Mouse (Mus musculus): Measurements from ENCODE around the gene H2-DMb1.

The H2-DMb1 gene

GRCm38 (mm10) chr17:34196491-34196890 is 43.6 kb downstream of the H2-DMb1 start:
- DNase-seq (ENCODE audit: low read depth): no peak

DNA sequence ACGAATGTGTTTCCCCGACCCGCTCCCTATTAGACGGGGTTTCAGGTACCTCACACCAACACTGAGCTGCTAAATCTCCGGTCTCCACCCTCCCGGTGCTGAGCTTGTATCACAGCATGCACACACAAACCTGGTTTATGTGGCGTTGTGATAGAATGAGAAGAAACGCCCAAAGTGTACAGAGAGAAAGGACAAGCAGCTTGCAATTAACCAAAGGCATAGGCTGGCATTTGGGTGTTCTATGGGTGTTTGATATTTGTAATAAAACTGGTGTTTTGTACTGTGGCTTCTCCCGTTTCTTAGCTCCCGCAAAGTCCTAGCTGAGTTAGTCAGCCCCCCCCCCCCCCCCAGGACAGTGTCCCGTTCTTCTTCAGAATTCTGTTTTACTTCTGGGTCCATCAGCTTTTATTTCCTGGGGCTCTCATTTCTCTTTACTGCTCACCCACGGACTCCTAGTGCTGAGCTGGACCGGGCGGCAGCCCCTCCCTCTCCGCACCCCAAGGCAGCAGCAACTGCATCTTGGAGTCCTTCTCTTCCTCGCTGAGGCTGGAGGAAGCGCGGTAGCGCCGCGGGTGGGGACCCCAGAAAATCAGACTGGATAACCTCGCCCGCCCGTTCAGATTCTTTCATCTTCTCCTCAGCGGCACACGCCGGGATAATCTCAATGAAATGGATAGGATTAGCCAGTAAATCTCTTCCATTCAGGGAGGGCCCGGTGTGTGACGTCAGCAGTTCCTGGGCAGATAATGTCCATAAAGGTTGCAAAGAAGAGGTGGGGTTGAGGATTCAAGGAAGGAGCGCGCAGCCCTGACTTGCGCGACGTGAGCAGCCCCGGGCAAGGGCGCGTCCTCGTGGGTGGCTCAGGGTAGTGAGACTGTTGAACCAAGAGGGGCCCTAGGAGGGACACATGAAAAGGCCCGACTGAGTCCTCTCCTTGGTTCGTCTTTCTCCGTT is 44.3 kb downstream of the H2-DMb1 start, which contains the start of gene Psmb8:
Gene Psmb8 (plus strand): TSS at position 781 of the 954 bp plus-strand sequence.
- peak; percentile 86 for DNase-seq (ENCODE audit: low read depth)

- no peak for DNase-seq (ENCODE audit: low read depth)
Measured at GRCm38 (mm10) chr17:34197904-34198520, 45.1 kb downstream of the H2-DMb1 start.

DNA sequence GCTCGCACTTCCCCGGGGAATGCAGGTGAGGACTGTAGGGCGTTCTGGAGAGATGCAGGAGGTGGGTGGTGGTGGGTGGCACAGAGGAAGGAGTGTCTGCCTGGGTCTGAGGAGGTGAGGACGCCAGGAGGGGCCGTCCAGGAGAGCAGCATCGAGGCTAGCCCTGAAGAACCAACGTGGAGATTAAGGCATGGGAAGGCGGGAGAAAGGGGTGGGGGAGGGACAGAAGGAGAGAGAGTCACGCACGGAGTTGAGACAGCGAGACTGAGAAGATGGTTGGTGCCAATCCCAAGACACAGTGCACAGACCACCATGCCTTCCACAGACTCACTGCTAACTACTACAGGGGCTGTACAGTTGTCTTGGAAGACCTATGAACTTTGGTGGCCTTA is 45.6 kb downstream of the H2-DMb1 start:
- no peak for DNase-seq (ENCODE audit: low read depth)

DNA sequence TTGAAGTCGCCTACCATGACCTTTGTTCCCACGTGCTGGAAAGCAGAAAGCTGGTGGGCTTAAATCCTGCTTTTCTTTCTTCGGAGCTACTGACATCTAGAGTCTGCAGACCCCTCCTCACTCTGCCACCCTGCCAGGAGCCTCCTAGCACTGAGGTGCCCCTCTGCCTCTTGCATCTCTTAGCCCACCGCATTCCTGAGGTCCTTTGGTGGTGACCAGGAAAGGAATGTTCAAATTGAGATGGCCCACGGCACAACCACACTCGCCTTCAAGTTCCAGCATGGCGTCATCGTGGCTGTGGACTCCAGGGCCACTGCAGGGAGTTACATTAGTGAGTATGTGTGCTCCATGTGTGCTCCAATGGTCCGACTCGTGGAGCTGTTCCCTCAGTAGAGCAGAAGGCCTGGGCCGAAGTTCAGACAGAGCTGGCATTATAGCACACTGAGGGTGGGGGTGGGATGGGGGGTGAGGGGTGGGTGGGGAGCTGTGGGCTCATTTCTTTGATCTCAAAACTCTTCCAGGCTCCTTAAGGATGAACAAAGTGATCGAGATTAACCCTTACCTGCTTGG is 46.3 kb downstream of the H2-DMb1 start:
- DNase-seq (ENCODE audit: low read depth): no peak

GRCm38 (mm10) chr17:34200047-34200446 is 47.2 kb downstream of the H2-DMb1 start:
- no peak for DNase-seq (ENCODE audit: low read depth)

- no peak for DNase-seq (ENCODE audit: low read depth)
Measured at GRCm38 (mm10) chr17:34200772-34201505, 48.1 kb downstream of the H2-DMb1 start.

DNA sequence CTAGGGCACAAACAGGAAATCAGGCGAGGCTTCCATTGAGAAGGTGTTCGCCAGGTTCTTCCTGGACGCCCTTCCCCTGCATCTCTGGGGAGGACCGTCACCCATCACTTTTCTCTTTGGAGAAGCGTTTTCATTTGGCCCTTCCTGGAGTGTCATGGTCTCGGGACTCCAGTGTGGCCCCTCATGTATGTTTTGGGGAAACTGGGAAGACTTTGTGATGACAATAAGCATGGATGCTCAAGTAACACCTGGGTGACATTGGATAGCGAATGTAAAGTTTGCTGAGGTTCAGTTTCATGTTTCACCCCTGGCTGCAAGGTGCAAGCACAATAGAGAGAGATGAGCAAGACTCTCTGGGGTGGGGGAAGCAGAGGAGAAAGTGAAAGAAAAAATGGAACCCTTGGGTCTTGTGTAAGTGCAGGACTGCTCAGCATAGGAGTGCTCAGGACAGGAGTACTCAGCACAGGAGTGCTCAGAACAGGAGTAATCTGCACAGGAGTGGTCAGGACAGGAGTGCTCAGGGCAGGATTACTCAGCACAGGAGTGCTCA is 48.7 kb downstream of the H2-DMb1 start:
- no peak for DNase-seq (ENCODE audit: low read depth)

DNA sequence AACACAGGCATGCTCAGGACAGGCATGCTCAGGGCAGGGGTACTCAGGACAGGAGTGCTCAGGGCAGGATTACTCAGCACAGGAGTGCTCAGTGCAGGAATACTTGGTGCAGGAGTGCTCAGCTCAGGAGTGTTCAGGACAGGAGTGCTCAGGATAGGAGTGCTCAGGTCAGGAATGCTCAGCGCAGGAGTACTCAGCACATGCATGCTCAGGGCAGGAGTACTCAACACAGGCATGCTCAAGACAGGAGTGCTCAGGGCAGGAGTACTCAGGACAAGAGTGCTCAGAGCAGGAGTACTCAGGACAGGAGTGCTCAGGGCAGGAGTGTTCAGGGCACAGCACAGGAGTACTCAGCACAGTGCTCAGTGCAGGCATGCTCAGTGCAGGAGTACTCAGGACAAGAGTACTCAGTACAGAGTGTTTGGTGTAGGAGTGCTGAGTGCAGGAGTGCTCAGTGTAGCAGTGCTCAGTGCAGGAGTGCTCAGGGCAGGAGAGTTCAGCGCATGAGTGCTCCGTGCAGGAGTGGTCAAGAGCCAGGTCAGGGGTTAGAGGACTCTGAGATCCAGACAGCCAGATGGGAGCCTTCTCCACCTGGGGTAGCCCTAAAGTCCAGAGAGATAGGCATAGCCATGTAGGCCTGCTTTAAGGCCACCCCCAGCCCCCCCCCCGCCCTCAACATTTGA is 50.0 kb downstream of the H2-DMb1 start:
- DNase-seq (ENCODE audit: low read depth): no peak

GRCm38 (mm10) chr17:34203444-34203843 is 50.6 kb downstream of the H2-DMb1 start, which contains the start of gene Tap2:
Gene Tap2, plus strand, starts transcription at chr17:34203527.
- DNase-seq (ENCODE audit: low read depth): no peak

GRCm38 (mm10) chr17:34204303-34205010 is 51.6 kb downstream of the H2-DMb1 start:
- peak; percentile 85 for DNase-seq (ENCODE audit: low read depth)

DNA sequence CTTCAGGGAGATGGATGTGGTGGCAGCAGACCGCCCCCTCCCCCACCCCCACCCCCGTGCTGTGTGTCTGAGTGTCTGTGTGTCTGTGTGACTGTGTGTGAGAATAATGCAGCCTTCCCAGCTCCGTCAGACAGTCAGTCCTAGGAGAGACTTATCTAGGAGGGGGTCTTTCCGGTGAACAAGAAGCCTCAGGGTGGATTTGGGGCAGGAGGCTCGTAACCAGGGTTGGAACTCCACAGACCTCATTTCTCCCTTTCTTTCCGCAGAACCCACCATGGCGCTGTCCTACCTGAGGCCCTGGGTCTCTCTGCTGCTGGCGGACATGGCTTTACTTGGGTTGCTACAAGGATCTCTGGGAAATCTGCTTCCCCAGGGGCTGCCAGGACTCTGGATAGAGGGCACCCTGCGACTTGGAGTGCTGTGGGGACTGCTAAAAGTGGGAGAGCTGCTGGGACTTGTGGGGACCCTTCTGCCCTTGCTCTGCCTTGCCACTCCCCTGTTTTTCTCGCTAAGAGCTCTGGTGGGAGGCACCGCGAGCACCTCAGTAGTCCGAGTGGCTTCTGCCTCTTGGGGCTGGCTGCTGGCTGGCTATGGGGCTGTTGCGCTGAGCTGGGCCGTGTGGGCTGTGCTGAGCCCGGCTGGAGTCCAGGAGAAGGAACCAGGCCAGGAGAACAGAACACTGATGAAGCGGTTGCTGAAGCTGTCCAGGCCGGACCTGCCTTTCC is 52.3 kb downstream of the H2-DMb1 start:
- no peak for DNase-seq (ENCODE audit: low read depth)

DNA sequence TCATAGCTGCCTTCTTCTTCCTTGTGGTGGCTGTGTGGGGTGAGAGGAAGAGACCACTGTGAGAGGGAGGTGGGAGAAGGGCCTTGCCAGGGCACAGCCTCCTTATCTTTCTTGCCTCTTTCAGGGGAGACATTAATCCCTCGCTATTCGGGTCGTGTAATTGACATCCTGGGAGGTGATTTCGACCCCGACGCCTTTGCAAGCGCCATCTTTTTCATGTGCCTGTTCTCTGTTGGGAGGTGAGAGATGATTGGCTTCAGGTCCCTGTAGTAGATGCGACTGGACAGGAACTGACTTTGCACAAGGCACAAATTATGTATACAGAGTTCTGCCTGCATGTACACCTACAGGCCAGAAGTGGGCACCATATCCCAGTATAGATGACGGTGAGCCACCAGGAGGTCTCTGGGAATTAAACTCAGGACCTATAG is 52.9 kb downstream of the H2-DMb1 start:
- DNase-seq (ENCODE audit: low read depth): no peak

DNA sequence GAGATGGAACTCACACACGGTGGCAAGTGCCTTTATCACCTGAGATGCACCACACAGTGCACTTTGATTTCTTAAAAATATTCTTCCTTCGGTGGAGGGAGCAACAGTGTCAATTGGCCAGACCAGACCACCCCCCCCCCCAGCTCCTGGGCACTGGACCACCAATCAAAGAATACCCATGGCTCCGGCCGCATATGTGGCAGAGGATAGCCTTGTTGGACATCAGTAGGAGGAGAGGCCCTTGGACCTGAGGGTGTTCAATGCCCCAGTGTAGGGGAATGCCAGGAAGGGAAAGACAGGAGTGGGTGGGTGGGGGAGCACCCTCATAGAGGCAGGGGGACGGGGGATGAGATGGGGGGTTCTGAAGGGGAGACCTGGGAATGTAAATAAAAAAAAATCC is 53.9 kb downstream of the H2-DMb1 start:
- DNase-seq (ENCODE audit: low read depth): no peak

DNA sequence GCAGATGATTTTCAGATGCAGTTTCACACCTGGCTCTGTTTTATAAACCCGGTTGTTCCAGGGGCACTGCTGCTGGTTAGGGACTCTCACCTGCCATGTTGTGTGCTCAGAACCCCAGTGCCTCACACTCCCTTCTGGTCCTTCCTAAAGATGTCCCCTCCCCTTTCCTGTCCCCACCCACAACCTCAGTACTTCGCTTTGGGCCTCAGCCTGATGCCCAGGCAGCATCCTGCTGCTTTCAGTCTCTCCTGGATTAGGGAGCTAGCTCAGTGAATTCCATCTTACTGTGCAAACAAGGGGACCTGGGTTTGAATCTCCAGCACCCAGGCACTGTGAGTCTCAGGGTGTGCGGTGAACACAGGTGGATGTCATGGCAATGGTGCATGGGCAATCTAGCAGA is 54.6 kb downstream of the H2-DMb1 start:
- no peak for DNase-seq (ENCODE audit: low read depth)

GRCm38 (mm10) chr17:34207866-34208265 is 55.0 kb downstream of the H2-DMb1 start:
- no peak for DNase-seq (ENCODE audit: low read depth)

DNA sequence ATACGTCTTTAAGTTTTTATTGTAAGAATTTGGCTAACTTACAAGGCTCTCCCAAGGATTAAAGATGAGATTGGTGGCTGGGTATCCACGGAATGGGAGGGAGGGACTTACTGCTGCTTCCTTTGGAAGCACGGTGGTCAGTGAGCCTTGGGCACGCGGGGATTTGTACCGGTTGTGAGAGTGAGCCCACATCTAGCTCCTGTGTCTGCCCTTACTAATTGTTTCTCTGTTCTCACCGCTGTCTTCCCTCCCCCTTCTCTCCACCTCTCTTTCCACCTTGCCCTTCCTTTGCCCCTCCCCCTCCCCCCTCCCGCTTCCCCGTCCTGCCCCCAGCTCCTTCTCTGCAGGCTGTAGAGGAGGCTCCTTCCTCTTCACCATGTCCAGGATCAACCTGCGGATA is 55.5 kb downstream of the H2-DMb1 start:
- no peak for DNase-seq (ENCODE audit: low read depth)

DNA sequence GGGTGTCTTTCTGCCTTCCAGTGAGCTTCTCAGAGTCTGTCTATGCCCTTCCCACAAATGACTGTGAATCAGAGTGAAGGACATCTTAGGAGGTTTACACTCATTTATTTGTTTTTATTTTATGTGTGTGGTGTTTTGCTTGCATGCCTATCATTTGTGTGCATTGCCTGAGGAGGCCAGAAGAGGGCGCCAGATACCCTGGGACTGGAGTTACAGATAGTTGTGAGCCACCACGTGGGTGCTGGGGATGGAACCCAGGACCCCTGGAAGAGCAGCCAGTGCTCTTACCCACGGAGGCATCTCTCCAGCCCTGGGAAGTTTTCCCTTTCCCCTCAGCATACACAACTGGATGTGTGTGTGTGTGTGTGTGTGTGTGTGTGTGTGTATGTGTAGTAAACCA is 56.8 kb downstream of the H2-DMb1 start:
- DNase-seq (ENCODE audit: low read depth): no peak
